Mouse (Mus musculus) midbrain, postnatal 0 days (tissue): Measurements from ENCODE around the gene Lpin1. TPM values are rescaled to one million over a fixed set of nuclear protein-coding genes. Genes with fewer than 3 reads are reported as not detected.

Experiments used
- ATAC-seq: fragments of 200-750 bp; cut with Nextera tagmentation; 2 replicates; pipeline ENCODE4 v1.8.0; 2017; ENCODE audit warnings: moderate number of reproducible peaks, mild to moderate bottlenecking, moderate TSS enrichment, moderate library complexity; ENCODE audit not compliant: low FRiP score
- DNase-seq: peaks from one replicate; pipeline ENCODE4 v3.0.0-alpha.2; 2015; ENCODE audit warnings: low spot score
- H3K27ac ChIP-seq: fragments of 300-500 bp; sonication (generic); 2 replicates; pipeline ENCODE4 v1.5.1; 2014; ENCODE audit warnings: low read depth, mild to moderate bottlenecking, low read length, mixed read lengths
- H3K27me3 ChIP-seq: fragments of 300-500 bp; sonication (generic); 2 replicates; pipeline ENCODE4 v1.6.1; 2014; ENCODE audit warnings: low read length, control low read depth, mixed read lengths; ENCODE audit not compliant: insufficient read depth
- H3K36me3 ChIP-seq: fragments of 300-500 bp; sonication (generic); 2 replicates; pipeline ENCODE4 v1.6.1; 2014; ENCODE audit warnings: low read length, control low read depth, mixed read lengths; ENCODE audit not compliant: insufficient read depth
- H3K4me1 ChIP-seq: fragments of 300-500 bp; sonication (generic); 2 replicates; pipeline ENCODE4 v1.6.1; 2014; ENCODE audit warnings: mild to moderate bottlenecking, control low read depth, antibody characterized with exemption, low read length, mixed read lengths; ENCODE audit not compliant: insufficient read depth
- H3K4me2 ChIP-seq: fragments of 300-500 bp; sonication (generic); 2 replicates; pipeline ENCODE4 v1.6.1; 2014; ENCODE audit warnings: low read depth, mild to moderate bottlenecking, low read length, mixed read lengths; ENCODE audit not compliant: poor library complexity, severe bottlenecking
- H3K4me3 ChIP-seq: fragments of 300-500 bp; sonication (generic); 2 replicates; pipeline ENCODE4 v1.5.1; 2014; ENCODE audit warnings: low read depth, mild to moderate bottlenecking, low read length, moderate library complexity
- H3K9ac ChIP-seq: fragments of 300-500 bp; sonication (generic); replicated peaks from 2 replicates; pipeline ENCODE4 v1.6.1; 2014; ENCODE audit warnings: mild to moderate bottlenecking, low read length, moderate library complexity, mixed read lengths; ENCODE audit not compliant: poor library complexity, severe bottlenecking
- H3K9me3 ChIP-seq: fragments of 300-500 bp; sonication (generic); 2 replicates; pipeline ENCODE4 v1.6.1; 2016; ENCODE audit warnings: low read length, control low read depth
- CTCF ChIP-seq: IDR thresholded peaks from 2 replicates; pipeline ENCODE4 v1.5.1; 2016; ENCODE audit warnings: antibody characterized with exemption, mild to moderate bottlenecking
- WGBS: fragments of 180-500 bp; shearing (Covaris S2); extraction: QIAGEN DNeasy Blood & Tissue Kit; methylation state at CpG from one replicate; pipeline ENCODE4 v1.1.7; 2014; 5-methylcytosine and 5-hydroxymethylcytosine counted together
- polyA plus RNA-seq: library from polyadenylated mRNA; unstranded; fragments of >200 nt; fragmentation: Nextera tagmentation; extraction: Ambion mirVana; gene quantifications from 2 replicates; pipeline ENCODE4 v1.2.1, GENCODE M21; 2015
- total RNA-seq: library from RNA; depleted of rRNA; stranded (reverse); fragments of >200 nt; gene quantifications from 2 replicates; pipeline ENCODE4 v1.2.3, GENCODE M21; 2014

The Lpin1 gene
- total and polyA plus RNA-seq, 2 experiments from 2014 or later = 11.6 to 21.6 TPM

DNA sequence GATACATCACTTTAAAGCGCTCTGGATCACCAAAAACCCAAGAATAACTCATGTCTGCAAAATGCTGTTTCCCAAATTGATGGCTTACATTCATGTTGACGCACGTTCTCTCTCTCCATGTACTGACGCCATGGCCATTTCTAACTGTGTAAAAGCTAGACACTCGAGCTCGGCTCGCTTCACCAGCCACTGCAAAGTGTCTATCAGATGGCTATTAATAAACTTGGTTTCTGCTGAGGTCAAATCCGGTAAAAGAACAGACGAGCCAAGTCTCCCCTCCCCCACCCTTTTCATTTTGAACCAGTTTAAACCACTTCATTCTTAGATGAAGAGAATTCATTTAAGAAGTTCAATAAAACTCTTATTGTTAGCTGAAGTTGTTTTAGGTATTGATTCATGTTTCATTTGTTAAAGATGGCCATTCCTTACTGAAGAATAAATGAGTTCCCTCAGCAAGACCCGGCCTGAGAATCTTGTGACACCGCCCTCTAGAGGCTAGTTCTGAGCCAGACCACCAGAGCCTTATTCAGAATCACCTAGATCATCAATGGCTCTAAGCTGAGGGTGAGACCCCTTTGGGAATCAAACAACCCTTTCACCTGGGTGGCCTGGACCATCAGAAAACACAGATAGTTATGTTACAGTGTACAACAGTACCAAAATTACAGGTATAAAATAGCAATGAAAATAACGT is 28.5 kb upstream of the Lpin1 start:
- ATAC-seq (no peak), DNase-seq (no peak)
- no peaks in the 10 kb centered on the region for H3K36me3 ChIP-seq
- no peak overlapping the region for H3K9ac ChIP-seq
- TF ChIP-seq CTCF = peak; percentile 47
- H3K27ac ChIP-seq = no peak overlapping the region
- H3K4me3 ChIP-seq = no peak overlapping the region
- H3K27me3 ChIP-seq = no peaks in the 10 kb centered on the region
- no peaks in the 10 kb centered on the region for H3K4me1 ChIP-seq
- H3K4me2 ChIP-seq = no peak overlapping the region
- no peaks in the 10 kb centered on the region for H3K9me3 ChIP-seq
- WGBS = 72% methylated on average over 12 of the region's 12 CpGs

DNA sequence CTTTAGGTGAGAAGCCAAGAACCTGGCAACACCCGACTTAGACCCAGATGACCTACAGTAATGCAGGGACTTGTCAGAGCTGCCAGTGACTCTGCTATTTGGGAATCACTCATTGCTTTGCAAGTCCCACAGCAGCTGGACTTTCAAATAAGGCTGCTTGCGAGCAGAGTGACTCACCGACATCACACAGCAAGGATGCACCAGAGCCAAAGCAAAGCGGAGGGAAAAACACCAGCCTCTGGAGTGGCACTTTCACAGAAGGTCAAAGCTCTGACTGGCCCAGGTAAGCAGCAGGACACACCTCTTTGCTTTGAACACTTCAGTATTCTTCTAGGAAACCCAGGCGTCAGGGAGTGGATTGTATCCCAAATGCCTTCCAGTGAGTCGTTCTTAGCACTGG is 25.1 kb upstream of the Lpin1 start:
- no peak for DNase-seq
- ATAC-seq = no peak
- H3K4me2 ChIP-seq = no peak overlapping the region
- 77% methylated on average over 6 of the region's 6 CpGs for WGBS
- no peak overlapping the region for H3K27ac ChIP-seq
- H3K9ac ChIP-seq = no peak overlapping the region
- H3K4me3 ChIP-seq = no peak overlapping the region
- H3K9me3 ChIP-seq = no peaks in the 10 kb centered on the region
- no peaks in the 10 kb centered on the region for H3K4me1 ChIP-seq
- no peaks in the 10 kb centered on the region for H3K27me3 ChIP-seq
- TF ChIP-seq CTCF = no peak
- H3K36me3 ChIP-seq = no peaks in the 10 kb centered on the region

DNA sequence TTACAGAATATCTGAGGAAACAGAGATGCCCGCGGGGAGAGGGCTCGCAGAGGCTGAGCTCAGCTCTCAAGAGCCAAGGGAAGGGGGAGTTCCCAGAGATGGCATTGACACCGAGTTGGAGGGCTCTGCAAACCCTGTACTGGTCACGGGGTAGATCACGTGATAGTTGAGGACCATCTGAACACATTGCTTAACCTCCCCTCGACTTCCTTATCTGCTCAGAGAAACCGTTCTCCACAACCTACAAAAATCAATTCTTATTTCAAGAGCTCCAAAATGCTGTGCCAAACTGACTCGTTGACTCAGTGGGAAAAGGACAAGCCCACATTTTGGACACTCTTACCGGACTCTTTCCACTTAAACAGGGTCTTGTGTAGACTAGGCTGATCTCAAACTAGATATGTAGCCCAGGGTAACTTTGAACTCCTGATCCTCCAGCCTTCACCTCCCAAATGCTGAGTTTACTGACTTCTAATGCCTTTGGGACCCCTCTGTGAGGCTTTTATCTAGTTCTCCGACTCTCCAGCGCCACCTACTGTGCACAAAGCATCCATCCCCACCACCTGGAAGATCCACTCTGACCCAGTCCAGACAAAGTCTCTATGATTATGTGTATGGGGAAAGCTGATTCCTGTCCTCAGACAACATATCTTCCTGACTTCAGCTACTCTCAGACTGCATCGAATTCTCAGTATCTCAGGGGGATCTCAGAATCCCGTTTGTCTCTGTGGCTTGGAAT is 23.5 kb upstream of the Lpin1 start:
- Histone ChIP-seq H3K27me3 (no peaks in the 10 kb centered on the region), H3K4me2 (no peak overlapping the region), H3K9ac (no peak overlapping the region), H3K4me3 (no peak overlapping the region), H3K9me3 (no peaks in the 10 kb centered on the region), H3K27ac (no peak overlapping the region), H3K36me3 (no peaks in the 10 kb centered on the region), H3K4me1 (no peaks in the 10 kb centered on the region)
- DNase-seq (peak; percentile 77), ATAC-seq (0 out of 2 replicates have a peak, but pooled peaks have one; percentile 47)
- peak; percentile 73 for TF ChIP-seq CTCF
- 55% methylated on average over 14 of the region's 14 CpGs for WGBS

DNA sequence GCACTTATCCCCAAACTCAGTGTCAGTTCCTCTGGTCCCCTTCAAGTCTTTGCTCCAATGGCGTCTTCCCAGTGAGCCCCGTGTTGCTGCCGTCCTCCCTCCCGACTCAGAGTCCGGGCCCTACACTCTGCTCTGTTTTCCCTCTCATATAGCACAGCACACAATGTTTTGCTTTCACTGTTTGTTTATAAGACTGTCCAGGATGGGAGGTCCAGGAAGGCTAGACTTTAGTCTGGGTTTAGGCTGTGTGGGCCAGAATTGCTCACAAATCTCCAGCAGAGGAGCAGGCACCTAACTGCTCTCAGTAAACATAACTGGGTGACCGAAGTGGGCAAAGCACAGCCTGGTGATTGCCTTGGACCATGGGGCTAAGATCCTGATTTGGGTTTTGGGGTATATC is 22.5 kb upstream of the Lpin1 start:
- Histone ChIP-seq H3K27ac (no peak overlapping the region), H3K4me3 (no peak overlapping the region), H3K9ac (no peak overlapping the region), H3K9me3 (no peaks in the 10 kb centered on the region), H3K4me2 (no peak overlapping the region), H3K36me3 (no peaks in the 10 kb centered on the region), H3K4me1 (no peaks in the 10 kb centered on the region), H3K27me3 (no peaks in the 10 kb centered on the region)
- no peak for ATAC-seq
- no peak for TF ChIP-seq CTCF
- no peak for DNase-seq
- WGBS = 86% methylated on average over 6 of the region's 6 CpGs

DNA sequence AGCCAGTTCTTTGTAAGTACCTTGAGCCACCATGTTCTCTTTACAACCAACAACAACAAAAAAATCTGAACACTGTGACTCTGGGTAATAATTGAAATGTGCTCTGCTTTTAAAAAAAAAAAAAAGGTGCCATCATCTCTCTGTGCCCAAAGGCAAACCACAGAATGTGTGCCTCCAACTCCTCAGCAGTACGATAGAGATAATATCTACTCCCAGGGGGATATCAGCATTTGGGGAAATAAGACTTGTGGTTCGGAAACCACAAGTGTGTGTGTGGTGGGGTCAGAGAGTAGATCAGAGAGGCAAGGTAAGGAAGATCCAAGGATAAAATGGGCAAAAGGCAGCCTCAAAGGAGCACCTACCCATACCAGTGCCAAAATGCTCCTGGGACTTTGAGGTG is 20.7 kb upstream of the Lpin1 start:
- H3K36me3 ChIP-seq = no peaks in the 10 kb centered on the region
- no peak overlapping the region for H3K4me3 ChIP-seq
- no peak overlapping the region for H3K9ac ChIP-seq
- H3K27me3 ChIP-seq = no peaks in the 10 kb centered on the region
- H3K9me3 ChIP-seq = no peaks in the 10 kb centered on the region
- H3K27ac ChIP-seq = no peak overlapping the region
- H3K4me1 ChIP-seq = no peaks in the 10 kb centered on the region
- 61% methylated on average over 2 of the region's 2 CpGs for WGBS
- no peak overlapping the region for H3K4me2 ChIP-seq
- DNase-seq (no peak), ATAC-seq (no peak)
- no peak for TF ChIP-seq CTCF

DNA sequence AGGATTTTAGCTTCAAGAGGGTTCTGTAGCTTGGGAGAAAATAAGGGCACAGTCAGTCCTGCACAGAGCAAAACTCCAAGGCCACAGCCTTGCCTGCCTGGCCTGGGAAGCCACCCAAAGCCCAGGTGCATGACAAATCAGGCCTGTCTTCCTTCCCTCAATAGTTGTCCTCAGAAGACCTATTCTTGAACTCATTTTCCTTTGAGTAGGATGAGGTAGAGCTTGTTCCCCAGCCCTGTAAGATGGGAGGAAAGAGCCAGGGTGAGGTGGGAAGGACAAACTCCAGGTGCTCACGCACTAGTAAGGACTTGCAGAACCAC is 20.1 kb upstream of the Lpin1 start:
- no peak for TF ChIP-seq CTCF
- ATAC-seq (no peak), DNase-seq (no peak)
- H3K36me3 ChIP-seq = no peaks in the 10 kb centered on the region
- H3K4me1 ChIP-seq = no peaks in the 10 kb centered on the region
- H3K9me3 ChIP-seq = no peaks in the 10 kb centered on the region
- no peak overlapping the region for H3K9ac ChIP-seq
- H3K27ac ChIP-seq = no peak overlapping the region
- H3K27me3 ChIP-seq = no peaks in the 10 kb centered on the region
- no peak overlapping the region for H3K4me3 ChIP-seq
- H3K4me2 ChIP-seq = no peak overlapping the region
- whole genome bisulfite sequencing = 96% methylated on average over 1 of the region's 1 CpGs
